Mouse (Mus musculus) intestine, embryonic 15.5 days (tissue): ENCODE results near the gene Slc27a5. TPM values are rescaled to one million over a fixed set of nuclear protein-coding genes. Genes with fewer than 3 reads are reported as not detected.
A peak's percentile ranks its signal among the peaks of the same experiment; 100 is the strongest.

ENCODE experiments used
- ATAC-seq: fragments of 200-750 bp; cut with Nextera tagmentation; 2 replicates; pipeline ENCODE4 v1.8.0; 2017; ENCODE audit warnings: moderate TSS enrichment, moderate library complexity
- H3K27ac ChIP-seq: fragments of 300-500 bp; sonication (generic); 2 replicates; pipeline ENCODE4 v1.5.1; 2015; ENCODE audit warnings: mild to moderate bottlenecking, inconsistent platforms
- H3K27me3 ChIP-seq: fragments of 300-500 bp; sonication (generic); replicated peaks from 2 replicates; pipeline ENCODE4 v1.6.1; 2015; ENCODE audit warnings: inconsistent platforms
- H3K36me3 ChIP-seq: fragments of 300-500 bp; sonication (generic); 2 replicates; pipeline ENCODE4 v1.6.1; 2015; ENCODE audit warnings: inconsistent platforms
- H3K4me1 ChIP-seq: fragments of 300-500 bp; sonication (generic); replicated peaks from 2 replicates; pipeline ENCODE4 v1.6.1; 2015; ENCODE audit warnings: inconsistent platforms
- H3K4me2 ChIP-seq: fragments of 300-500 bp; sonication (generic); replicated peaks from 2 replicates; pipeline ENCODE4 v1.6.1; 2015; ENCODE audit warnings: mild to moderate bottlenecking, inconsistent platforms
- H3K4me3 ChIP-seq: fragments of 300-500 bp; sonication (generic); replicated peaks from 2 replicates; pipeline ENCODE4 v1.5.1; 2015; ENCODE audit warnings: inconsistent platforms
- H3K9ac ChIP-seq: fragments of 300-500 bp; sonication (generic); 2 replicates; pipeline ENCODE4 v1.6.1; 2015; ENCODE audit warnings: inconsistent platforms
- H3K9me3 ChIP-seq: fragments of 300-500 bp; sonication (generic); 2 replicates; pipeline ENCODE4 v1.6.1; 2016; ENCODE audit warnings: inconsistent platforms
- WGBS: fragments of 180-500 bp; shearing (Covaris S2); methylation state at CpG from one replicate; pipeline ENCODE4 v1.1.7; 2015; 5-methylcytosine and 5-hydroxymethylcytosine counted together
- polyA plus RNA-seq: library from polyadenylated mRNA; unstranded; fragments of >200 nt; fragmentation: Nextera tagmentation; extraction: Ambion mirVana; gene quantifications from 2 replicates; pipeline ENCODE4 v1.2.1, GENCODE M21; 2015

Slc27a5 gene
- 0.41 and 0.53 TPM in 2 replicates for polyA plus RNA-seq

DNA sequence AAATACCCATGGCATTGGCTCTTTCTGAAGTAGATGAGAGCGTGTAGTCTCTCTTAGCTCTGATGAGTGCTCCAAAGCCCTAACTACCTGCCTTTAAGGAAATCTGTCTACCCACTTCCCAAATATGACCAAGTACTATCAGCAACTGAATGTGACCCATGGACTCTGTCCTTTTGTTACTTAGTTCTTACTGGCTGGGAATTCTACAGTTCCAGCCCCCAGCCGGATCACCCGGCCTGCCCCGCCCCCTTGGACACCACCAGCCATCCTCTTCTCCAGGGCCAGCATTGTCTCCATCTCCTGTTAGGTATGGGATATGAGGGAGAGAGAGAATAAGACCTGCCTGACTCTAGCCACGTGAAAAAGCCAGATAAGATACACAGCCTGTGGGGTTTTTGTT, at the start of gene Slc27a5:
Slc27a5 (minus strand) TSS at position 140 of the 400 bp plus-strand sequence.
- peak; percentile 68 for ATAC-seq
- Histone ChIP-seq H3K4me1 (no peaks in the 10 kb centered on the region), H3K36me3 (no peaks in the 10 kb centered on the region), H3K9ac (no peak within 1 kb of the TSS), H3K4me3 (no peak within 1 kb of the TSS), H3K27me3 (no peaks in the 10 kb centered on the region), H3K4me2 (no peak within 1 kb of the TSS), H3K9me3 (no peaks in the 10 kb centered on the region), H3K27ac (no peak within 1 kb of the TSS)
- 69% methylated on average over 5 of the region's 5 CpGs for WGBS

DNA sequence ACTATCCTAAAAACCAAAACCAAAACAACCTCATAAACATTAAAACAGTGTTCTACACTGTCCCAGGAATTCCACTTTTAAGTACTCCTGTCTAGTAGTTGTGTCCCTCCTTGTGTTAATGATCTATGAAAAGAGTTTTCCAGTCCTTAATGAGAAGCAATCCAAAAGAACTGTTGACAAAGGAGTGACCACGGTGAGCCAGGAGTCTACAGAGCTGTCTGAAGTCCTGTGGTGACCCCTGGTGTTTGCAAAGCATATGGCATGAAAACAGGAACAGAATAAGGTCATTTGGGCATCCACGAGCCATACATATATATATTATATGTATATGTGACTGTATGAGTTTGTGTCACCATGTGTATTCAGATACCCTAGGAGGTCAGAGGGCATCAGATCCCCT, 48.1 kb upstream of the Slc27a5 start:
- H3K27ac ChIP-seq, result no peak overlapping the region
- peaks cover 12% of the 10 kb centered on the region for H3K4me1 ChIP-seq
- H3K36me3 ChIP-seq, result no peaks in the 10 kb centered on the region
- H3K4me2 ChIP-seq, result no peak overlapping the region
- no peak overlapping the region for H3K4me3 ChIP-seq
- WGBS, result 2% methylated on average over 2 of the region's 2 CpGs
- no peak overlapping the region for H3K9ac ChIP-seq
- ATAC-seq, result peak; percentile 64
- peaks cover 33% of the 10 kb centered on the region for H3K27me3 ChIP-seq
- H3K9me3 ChIP-seq, result no peaks in the 10 kb centered on the region

DNA sequence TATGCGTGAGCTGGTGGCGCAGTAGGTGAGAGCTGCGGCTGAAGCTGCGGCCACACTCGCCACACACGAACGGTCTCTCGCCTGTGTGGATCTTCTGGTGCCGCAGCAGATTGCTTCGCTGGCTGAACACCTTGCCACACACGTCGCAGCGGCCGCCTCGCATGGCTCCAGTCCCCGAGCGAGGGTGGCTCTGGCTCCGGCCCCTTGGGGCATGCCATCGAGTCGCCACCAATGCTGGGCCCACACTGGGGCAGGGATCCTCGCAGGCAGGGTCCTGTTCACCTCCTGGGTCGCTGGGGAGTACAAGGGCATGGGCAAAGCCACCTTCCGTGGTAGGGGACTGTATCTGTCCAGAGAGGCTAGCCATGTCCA, 46.2 kb upstream of the Slc27a5 start:
- Histone ChIP-seq H3K9me3 (no peaks in the 10 kb centered on the region), H3K4me2 (peak overlapping the region; percentile 99), H3K4me3 (peak overlapping the region; percentile 50), H3K9ac (peak overlapping the region; percentile 55), H3K27me3 (peaks cover 33% of the 10 kb centered on the region), H3K36me3 (no peaks in the 10 kb centered on the region), H3K4me1 (peaks cover 12% of the 10 kb centered on the region), H3K27ac (no peak overlapping the region)
- 5% methylated on average over 23 of the region's 23 CpGs for WGBS
- 0 out of 2 replicates have a peak, but pooled peaks have one; percentile 11 for ATAC-seq

GRCm38 (mm10) chr7:13043445-13044253, 45.7 kb upstream of the Slc27a5 start:
- peak; percentile 45 for ATAC-seq
- Histone ChIP-seq H3K27ac (no peak overlapping the region), H3K4me2 (peak overlapping the region; percentile 99), H3K4me3 (peak overlapping the region; percentile 50), H3K27me3 (peaks cover 33% of the 10 kb centered on the region), H3K36me3 (no peaks in the 10 kb centered on the region), H3K9ac (peak overlapping the region; percentile 55), H3K9me3 (no peaks in the 10 kb centered on the region), H3K4me1 (peaks cover 15% of the 10 kb centered on the region)
- 5% methylated on average over 88 of the region's 88 CpGs for WGBS

DNA sequence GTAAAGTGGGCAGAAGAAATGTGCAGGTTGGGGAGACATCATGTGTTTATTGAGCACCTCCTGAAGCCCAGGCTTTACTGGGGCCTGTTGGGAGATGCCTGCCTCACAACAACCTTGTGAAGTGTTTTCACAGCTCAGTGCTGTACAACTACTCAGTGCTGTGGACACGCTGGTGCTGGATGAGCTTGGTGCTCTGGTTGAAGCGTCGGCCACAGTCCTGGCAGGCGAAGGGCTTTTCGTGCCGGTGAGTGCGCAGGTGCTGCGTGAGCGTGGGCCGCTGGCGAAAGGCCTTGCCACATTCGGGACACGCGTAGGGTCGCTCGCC, 45.1 kb upstream of the Slc27a5 start:
- Histone ChIP-seq H3K9me3 (no peaks in the 10 kb centered on the region), H3K9ac (peak overlapping the region; percentile 55; the same call in 1 of the 2 replicates), H3K27ac (no peak overlapping the region), H3K27me3 (peaks cover 33% of the 10 kb centered on the region), H3K4me2 (peak overlapping the region; percentile 99), H3K36me3 (no peaks in the 10 kb centered on the region), H3K4me3 (peak overlapping the region; percentile 50), H3K4me1 (peaks cover 15% of the 10 kb centered on the region)
- ATAC-seq, result no peak
- 41% methylated on average over 16 of the region's 16 CpGs for WGBS

DNA sequence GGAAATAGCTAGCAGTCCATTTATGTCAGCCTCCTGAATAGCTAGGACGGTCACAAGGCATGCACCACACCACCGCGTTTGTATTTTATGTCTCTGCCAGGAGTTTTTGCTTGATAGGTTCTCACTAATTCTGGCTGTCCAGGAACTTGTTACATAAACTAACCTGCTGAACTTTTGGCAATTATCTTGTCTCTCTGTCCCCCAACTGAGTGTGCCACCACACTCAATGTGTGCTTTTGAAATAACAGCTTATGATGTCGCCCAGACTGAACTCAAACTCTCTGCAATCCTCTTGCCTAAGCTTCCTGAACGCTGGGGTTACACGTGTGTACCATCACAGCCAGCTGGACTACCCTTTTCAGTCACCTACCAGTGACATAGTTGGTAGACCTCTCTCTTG, 44.5 kb upstream of the Slc27a5 start:
- WGBS, result 79% methylated on average over 6 of the region's 6 CpGs
- H3K36me3 ChIP-seq, result no peaks in the 10 kb centered on the region
- peaks cover 15% of the 10 kb centered on the region for H3K4me1 ChIP-seq
- no peak overlapping the region for H3K4me2 ChIP-seq
- ATAC-seq, result no peak
- no peak overlapping the region for H3K9ac ChIP-seq
- H3K4me3 ChIP-seq, result no peak overlapping the region
- H3K27ac ChIP-seq, result no peak overlapping the region
- H3K27me3 ChIP-seq, result peaks cover 33% of the 10 kb centered on the region
- no peaks in the 10 kb centered on the region for H3K9me3 ChIP-seq

DNA sequence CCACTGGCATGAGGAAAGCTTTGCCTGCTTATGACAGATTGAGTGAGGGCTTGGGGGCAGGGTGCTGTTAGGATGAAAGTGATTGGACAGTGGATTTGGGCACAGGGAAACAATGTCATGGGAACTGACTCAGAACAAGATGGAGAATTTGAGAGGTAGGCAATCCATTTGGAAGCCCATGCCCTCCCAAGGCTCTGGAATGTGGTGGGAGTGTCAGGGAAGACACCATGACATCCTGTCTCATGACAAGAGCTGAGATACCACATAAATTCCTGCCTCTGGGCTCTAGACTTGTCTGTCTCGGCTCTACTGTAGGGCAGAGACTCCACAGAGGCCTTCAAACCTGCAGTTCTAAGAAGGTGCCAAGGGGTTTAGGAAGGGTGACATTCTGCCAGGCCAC, 43.3 kb upstream of the Slc27a5 start:
- H3K27me3 ChIP-seq, result peaks cover 33% of the 10 kb centered on the region
- H3K9ac ChIP-seq, result no peak overlapping the region
- no peak for ATAC-seq
- H3K4me1 ChIP-seq, result peaks cover 22% of the 10 kb centered on the region
- no peaks in the 10 kb centered on the region for H3K9me3 ChIP-seq
- H3K4me3 ChIP-seq, result no peak overlapping the region
- H3K4me2 ChIP-seq, result no peak overlapping the region
- WGBS, result 81% methylated on average over 1 of the region's 1 CpGs
- 0 out of 2 replicates have a peak, but pooled peaks cover under 1% of the 10 kb centered on the region for H3K36me3 ChIP-seq
- no peak overlapping the region for H3K27ac ChIP-seq

GRCm38 (mm10) chr7:13039181-13039580, 41.2 kb upstream of the Slc27a5 start:
- H3K27ac ChIP-seq, result no peak overlapping the region

GRCm38 (mm10) chr7:13038621-13039169, 40.7 kb upstream of the Slc27a5 start:
- peak; percentile 6; the same call in 1 of the 2 replicates for ATAC-seq

More at GRCm38 (mm10) chr7:13039181-13039580, 41.2 kb upstream of the Slc27a5 start:
- peak overlapping the region; percentile 73 for H3K9ac ChIP-seq
- WGBS, result 75% methylated on average over 1 of the region's 1 CpGs
- 0 out of 2 replicates have a peak overlapping the region, but pooled peaks have one; percentile 87 for H3K4me3 ChIP-seq
- ATAC-seq, result no peak
- H3K4me2 ChIP-seq, result peak overlapping the region; percentile 75
- peaks cover 20% of the 10 kb centered on the region for H3K27me3 ChIP-seq
- peaks cover 32% of the 10 kb centered on the region for H3K4me1 ChIP-seq
- no peaks in the 10 kb centered on the region for H3K9me3 ChIP-seq
- peaks cover 13% of the 10 kb centered on the region; the same call in 1 of the 2 replicates for H3K36me3 ChIP-seq

GRCm38 (mm10) chr7:13037901-13038555, 40.0 kb upstream of the Slc27a5 start, which contains the start of gene Ube2m:
TSS of gene Ube2m (minus strand) at chr7:13038275.
- Histone ChIP-seq H3K27ac (peak within 1 kb of the TSS; percentile 100), H3K4me2 (peak within 1 kb of the TSS; percentile 75), H3K9me3 (no peaks in the 10 kb centered on the region), H3K4me1 (peaks cover 31% of the 10 kb centered on the region), H3K9ac (peak within 1 kb of the TSS; percentile 99), H3K4me3 (peak within 1 kb of the TSS; percentile 87), H3K36me3 (peaks cover 13% of the 10 kb centered on the region; the same call in 1 of the 2 replicates), H3K27me3 (peaks cover 9% of the 10 kb centered on the region)
- under 1% methylated on average over 56 of the region's 65 CpGs for WGBS
- peak; percentile 94 for ATAC-seq

More at GRCm38 (mm10) chr7:13038621-13039169, 40.7 kb upstream of the Slc27a5 start:
- peaks cover 15% of the 10 kb centered on the region for H3K27me3 ChIP-seq
- peaks cover 29% of the 10 kb centered on the region for H3K4me1 ChIP-seq
- peak overlapping the region; percentile 75 for H3K4me2 ChIP-seq
- peak overlapping the region; percentile 87 for H3K4me3 ChIP-seq
- H3K27ac ChIP-seq, result peak overlapping the region; percentile 100
- peak overlapping the region; percentile 73 for H3K9ac ChIP-seq
- WGBS, result 16% methylated on average over 15 of the region's 15 CpGs
- peaks cover 13% of the 10 kb centered on the region; the same call in 1 of the 2 replicates for H3K36me3 ChIP-seq
- H3K9me3 ChIP-seq, result no peaks in the 10 kb centered on the region

- Histone ChIP-seq H3K9me3 (no peaks in the 10 kb centered on the region), H3K4me3 (peak overlapping the region; percentile 87), H3K4me1 (peaks cover 31% of the 10 kb centered on the region), H3K4me2 (peak overlapping the region; percentile 75), H3K27me3 (peaks cover 3% of the 10 kb centered on the region; the same call in 1 of the 2 replicates), H3K9ac (peak overlapping the region; percentile 99), H3K36me3 (peaks cover 18% of the 10 kb centered on the region; the same call in 1 of the 2 replicates), H3K27ac (peak overlapping the region; percentile 100)
- WGBS, result under 1% methylated on average over 26 of the region's 33 CpGs
- ATAC-seq, result peak; percentile 4; the same call in 1 of the 2 replicates
Observed at GRCm38 (mm10) chr7:13037366-13037765, 39.4 kb upstream of the Slc27a5 start.

DNA sequence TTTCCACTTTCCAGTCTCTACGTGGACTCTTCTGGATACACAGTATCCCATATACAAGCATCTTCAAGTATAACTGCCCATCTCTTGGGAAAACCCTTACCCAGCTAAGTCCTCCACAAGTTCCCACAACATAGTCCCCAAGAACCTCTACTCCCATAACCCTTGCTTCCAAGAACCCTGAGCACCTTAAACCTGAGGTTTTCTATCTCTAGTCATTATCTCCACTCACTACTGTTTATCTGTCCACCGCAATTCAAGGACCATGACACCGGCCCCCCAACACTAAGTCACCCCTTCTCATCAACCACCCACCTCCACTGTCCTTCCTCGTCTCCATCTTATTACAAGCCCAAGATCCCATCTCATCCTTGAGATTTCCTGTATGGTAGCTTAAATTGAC, 38.8 kb upstream of the Slc27a5 start:
- peak overlapping the region; percentile 75 for H3K4me2 ChIP-seq
- H3K27me3 ChIP-seq, result 0 out of 2 replicates have a peak, but pooled peaks cover 3% of the 10 kb centered on the region
- H3K9ac ChIP-seq, result peak overlapping the region; percentile 99
- ATAC-seq, result no peak
- no peaks in the 10 kb centered on the region for H3K9me3 ChIP-seq
- H3K4me1 ChIP-seq, result peaks cover 31% of the 10 kb centered on the region
- peak overlapping the region; percentile 87 for H3K4me3 ChIP-seq
- H3K36me3 ChIP-seq, result peaks cover 22% of the 10 kb centered on the region; the same call in 1 of the 2 replicates
- H3K27ac ChIP-seq, result no peak overlapping the region
- WGBS, result 34% methylated on average over 4 of the region's 4 CpGs
